Mouse (Mus musculus): ENCODE measurements around the gene Cdc123. TPM values are rescaled to one million over a fixed set of nuclear protein-coding genes. Genes with fewer than 3 reads are reported as not detected.

Cdc123 gene
- total and polyA plus RNA-seq, 2 experiments from 2014 or later = 72.9 to 233 TPM

DNA sequence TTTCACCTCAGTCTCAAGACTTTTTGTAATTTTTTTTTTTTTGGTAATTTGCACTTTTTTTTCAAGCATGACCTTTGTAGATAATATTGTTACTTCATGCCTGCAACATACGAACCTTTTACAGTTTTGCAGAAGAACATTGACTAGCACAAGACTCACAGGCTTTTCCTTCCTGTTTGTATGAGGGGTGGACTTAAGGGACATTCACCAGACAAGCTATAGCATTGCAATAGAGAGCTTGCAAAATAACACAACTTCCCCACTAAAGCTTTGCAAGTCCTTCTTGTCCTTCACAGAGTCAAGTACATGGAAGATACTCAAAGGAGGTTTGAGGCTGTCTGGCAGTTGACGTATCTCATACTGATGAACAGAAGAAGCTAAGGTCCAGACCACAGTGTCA lies 72.5 kb downstream of the Cdc123 start:
- H3K9me3 ChIP-seq (ENCODE audit: low read length) = no peaks in the 10 kb centered on the region
- ATAC-seq (ENCODE audit: low FRiP score) (no peak), DNase-seq (ENCODE audit: low spot score) (no peak)
- no peak overlapping the region for H3K27ac ChIP-seq (ENCODE audit: low read depth, low read length)
- no peak overlapping the region for H3K4me2 ChIP-seq (ENCODE audit: low read depth, low read length, poor library complexity, severe bottlenecking)
- no peaks in the 10 kb centered on the region for H3K36me3 ChIP-seq (ENCODE audit: insufficient read depth, low read length)
- H3K9ac ChIP-seq (replicated peaks; ENCODE audit: low read length, poor library complexity, severe bottlenecking) = no peak overlapping the region
- no peaks in the 10 kb centered on the region for H3K27me3 ChIP-seq (ENCODE audit: insufficient read depth, low read length)
- no peaks in the 10 kb centered on the region for H3K4me1 ChIP-seq (ENCODE audit: insufficient read depth, low read length)
- no peak overlapping the region for H3K4me3 ChIP-seq (ENCODE audit: low read depth, low read length)
- no peak for TF ChIP-seq CTCF (IDR thresholded peaks at IDR 0.05)
- WGBS = 85% methylated on average over 2 of the region's 2 CpGs

DNA sequence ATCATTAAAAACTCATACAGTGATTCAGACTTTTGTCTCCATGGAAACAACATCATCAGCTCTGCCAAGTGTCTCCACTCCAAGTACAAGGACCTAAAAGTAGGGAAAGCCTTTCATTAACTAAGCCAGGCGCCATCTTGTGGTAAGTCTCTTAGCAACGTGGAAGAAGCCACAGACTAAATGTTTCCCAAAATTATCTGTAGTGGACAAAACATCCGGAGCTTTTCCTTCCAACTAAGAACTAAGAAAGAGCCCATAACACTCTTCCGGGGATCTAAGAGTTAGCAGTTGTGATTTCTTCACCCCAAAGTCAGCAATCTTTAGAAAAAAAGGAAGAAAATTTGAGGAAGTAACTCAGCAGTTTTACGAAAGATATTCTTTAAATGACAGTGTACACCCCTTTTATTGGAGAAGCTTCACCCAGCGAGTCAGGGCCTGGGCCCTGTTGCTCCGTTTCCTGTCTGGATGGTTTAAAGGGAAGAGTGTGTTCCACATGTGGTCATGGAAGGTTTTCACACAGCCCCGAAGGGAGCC lies 74.2 kb downstream of the Cdc123 start:
- peak; percentile 89 for TF ChIP-seq CTCF (IDR thresholded peaks at IDR 0.05)
- DNase-seq (ENCODE audit: low spot score) (peak; percentile 94), ATAC-seq (ENCODE audit: low FRiP score) (peak; percentile 49)
- Histone ChIP-seq H3K9me3 (ENCODE audit: low read length) (no peaks in the 10 kb centered on the region), H3K9ac (replicated peaks; ENCODE audit: low read length, poor library complexity, severe bottlenecking) (no peak overlapping the region), H3K36me3 (ENCODE audit: insufficient read depth, low read length) (no peaks in the 10 kb centered on the region), H3K4me2 (ENCODE audit: low read depth, low read length, poor library complexity, severe bottlenecking) (no peak overlapping the region), H3K4me3 (ENCODE audit: low read depth, low read length) (no peak overlapping the region), H3K4me1 (ENCODE audit: insufficient read depth, low read length) (no peaks in the 10 kb centered on the region), H3K27me3 (ENCODE audit: insufficient read depth, low read length) (no peaks in the 10 kb centered on the region), H3K27ac (ENCODE audit: low read depth, low read length) (no peak overlapping the region)
- 58% methylated on average over 8 of the region's 8 CpGs for WGBS

DNA sequence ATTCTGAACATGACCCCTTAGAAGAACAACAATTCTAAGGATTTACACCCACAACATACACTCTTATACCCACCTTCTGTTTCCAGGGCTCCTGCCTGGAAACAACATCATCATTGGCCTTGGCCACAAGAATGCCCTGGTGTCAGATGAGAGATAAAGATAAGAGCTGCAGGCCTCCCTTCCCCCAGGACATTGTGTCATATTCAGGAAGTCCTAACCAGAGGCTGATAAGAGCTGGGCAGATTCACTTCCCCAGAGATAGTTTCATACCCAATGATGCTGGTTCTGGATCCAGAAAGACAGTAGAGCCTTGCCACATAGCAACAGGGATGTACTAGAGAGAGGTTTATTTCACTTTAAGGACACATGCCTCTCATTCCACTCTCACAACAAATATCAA lies 75.3 kb downstream of the Cdc123 start:
- DNase-seq (ENCODE audit: low spot score) = no peak
- no peak overlapping the region for H3K4me2 ChIP-seq (ENCODE audit: low read depth, low read length, poor library complexity, severe bottlenecking)
- no peaks in the 10 kb centered on the region for H3K27me3 ChIP-seq (ENCODE audit: insufficient read depth, low read length)
- no peak overlapping the region for H3K4me3 ChIP-seq (ENCODE audit: low read depth, low read length)
- H3K9me3 ChIP-seq (ENCODE audit: low read length) = no peaks in the 10 kb centered on the region
- no peak for ATAC-seq (ENCODE audit: low FRiP score)
- no peak for TF ChIP-seq CTCF (IDR thresholded peaks at IDR 0.05)
- no peaks in the 10 kb centered on the region for H3K36me3 ChIP-seq (ENCODE audit: insufficient read depth, low read length)
- H3K9ac ChIP-seq (replicated peaks; ENCODE audit: low read length, poor library complexity, severe bottlenecking) = no peak overlapping the region
- no peaks in the 10 kb centered on the region for H3K4me1 ChIP-seq (ENCODE audit: insufficient read depth, low read length)
- H3K27ac ChIP-seq (ENCODE audit: low read depth, low read length) = no peak overlapping the region

DNA sequence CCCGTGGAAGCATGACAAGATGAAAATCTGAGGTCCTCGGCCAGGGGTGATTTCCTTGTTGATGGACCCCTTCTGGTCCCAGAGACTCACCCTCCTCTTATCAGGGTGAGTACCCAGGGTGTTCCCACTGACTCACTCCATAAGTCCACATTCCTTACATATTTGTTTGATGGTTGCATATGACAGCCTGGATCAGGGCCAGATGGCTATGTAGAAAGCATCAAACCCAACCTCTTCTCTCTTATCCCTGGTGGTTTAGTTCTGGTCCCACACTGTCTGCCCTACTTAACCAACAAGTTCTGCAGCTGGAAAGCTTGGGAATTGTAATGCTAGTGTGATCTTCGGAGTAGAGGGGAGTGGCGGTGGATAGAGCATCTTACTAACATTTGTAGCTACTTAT lies 76.0 kb downstream of the Cdc123 start:
- no peak overlapping the region for H3K4me2 ChIP-seq (ENCODE audit: low read depth, low read length, poor library complexity, severe bottlenecking)
- H3K4me3 ChIP-seq (ENCODE audit: low read depth, low read length) = no peak overlapping the region
- 94% methylated on average over 4 of the region's 4 CpGs for WGBS
- H3K27ac ChIP-seq (ENCODE audit: low read depth, low read length) = no peak overlapping the region
- H3K9me3 ChIP-seq (ENCODE audit: low read length) = no peaks in the 10 kb centered on the region
- ATAC-seq (ENCODE audit: low FRiP score) = no peak
- no peak overlapping the region for H3K9ac ChIP-seq (replicated peaks; ENCODE audit: low read length, poor library complexity, severe bottlenecking)
- H3K4me1 ChIP-seq (ENCODE audit: insufficient read depth, low read length) = no peaks in the 10 kb centered on the region
- no peaks in the 10 kb centered on the region for H3K36me3 ChIP-seq (ENCODE audit: insufficient read depth, low read length)
- no peak for TF ChIP-seq CTCF (IDR thresholded peaks at IDR 0.05)
- no peaks in the 10 kb centered on the region for H3K27me3 ChIP-seq (ENCODE audit: insufficient read depth, low read length)
- no peak for DNase-seq (ENCODE audit: low spot score)

DNA sequence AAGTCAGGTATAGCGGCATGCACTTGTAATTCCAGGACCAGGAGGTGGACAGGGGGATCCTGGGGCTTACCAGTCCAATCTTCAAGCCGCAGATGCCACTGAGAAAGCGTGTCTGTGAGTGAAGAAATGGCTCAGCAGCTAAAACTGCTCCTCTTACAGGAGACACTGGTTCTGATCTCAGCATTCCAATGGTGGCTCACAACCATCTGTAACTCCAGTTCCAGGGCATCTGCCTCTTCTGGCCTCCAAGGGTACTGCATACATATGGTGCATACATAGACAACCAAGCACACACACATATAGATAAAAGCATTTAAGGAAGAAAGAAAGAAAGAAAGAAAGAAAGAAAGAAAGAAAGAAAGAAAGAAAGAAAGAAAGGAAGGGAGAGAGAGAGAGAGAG lies 82.9 kb downstream of the Cdc123 start:
- WGBS = 96% methylated on average over 3 of the region's 3 CpGs
- H3K4me2 ChIP-seq (ENCODE audit: low read depth, low read length, poor library complexity, severe bottlenecking) = no peak overlapping the region
- H3K4me1 ChIP-seq (ENCODE audit: insufficient read depth, low read length) = no peaks in the 10 kb centered on the region
- no peak for TF ChIP-seq CTCF (IDR thresholded peaks at IDR 0.05)
- no peak overlapping the region for H3K9ac ChIP-seq (replicated peaks; ENCODE audit: low read length, poor library complexity, severe bottlenecking)
- ATAC-seq (ENCODE audit: low FRiP score) (no peak), DNase-seq (ENCODE audit: low spot score) (no peak)
- no peaks in the 10 kb centered on the region for H3K9me3 ChIP-seq (ENCODE audit: low read length)
- no peak overlapping the region for H3K4me3 ChIP-seq (ENCODE audit: low read depth, low read length)
- H3K27me3 ChIP-seq (ENCODE audit: insufficient read depth, low read length) = no peaks in the 10 kb centered on the region
- H3K27ac ChIP-seq (ENCODE audit: low read depth, low read length) = no peak overlapping the region
- no peaks in the 10 kb centered on the region for H3K36me3 ChIP-seq (ENCODE audit: insufficient read depth, low read length)

DNA sequence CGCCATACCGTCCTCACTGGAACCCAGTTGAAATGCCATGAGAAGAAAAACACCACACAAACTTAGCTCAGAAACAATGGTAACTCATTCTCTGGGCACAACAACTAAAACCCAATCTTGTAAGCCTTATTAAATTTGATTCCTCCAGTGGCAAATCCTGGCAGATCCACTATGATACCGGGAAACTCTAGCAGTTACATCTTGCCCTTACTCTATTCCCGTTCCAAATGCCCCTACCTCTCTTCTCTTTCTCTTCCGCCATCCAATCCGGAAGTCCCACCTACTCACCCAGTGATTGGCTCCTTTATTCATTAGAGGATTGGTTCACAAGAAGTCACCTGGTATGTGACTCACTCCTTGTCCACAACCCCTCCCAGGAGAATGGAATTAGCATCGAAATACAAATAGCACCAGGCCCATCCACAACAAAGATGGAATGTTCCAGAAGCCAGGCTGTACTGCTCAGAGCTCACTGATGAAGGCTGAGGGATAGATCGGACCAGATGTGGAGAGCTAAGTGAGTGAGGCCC lies 84.4 kb downstream of the Cdc123 start:
- ATAC-seq (ENCODE audit: low FRiP score) (no peak), DNase-seq (ENCODE audit: low spot score) (no peak)
- no peaks in the 10 kb centered on the region for H3K4me1 ChIP-seq (ENCODE audit: insufficient read depth, low read length)
- no peaks in the 10 kb centered on the region for H3K27me3 ChIP-seq (ENCODE audit: insufficient read depth, low read length)
- TF ChIP-seq CTCF (IDR thresholded peaks at IDR 0.05) = no peak
- no peaks in the 10 kb centered on the region for H3K36me3 ChIP-seq (ENCODE audit: insufficient read depth, low read length)
- 93% methylated on average over 8 of the region's 8 CpGs for WGBS
- no peaks in the 10 kb centered on the region for H3K9me3 ChIP-seq (ENCODE audit: low read length)
- no peak overlapping the region for H3K27ac ChIP-seq (ENCODE audit: low read depth, low read length)
- no peak overlapping the region for H3K4me2 ChIP-seq (ENCODE audit: low read depth, low read length, poor library complexity, severe bottlenecking)
- H3K4me3 ChIP-seq (ENCODE audit: low read depth, low read length) = no peak overlapping the region
- no peak overlapping the region for H3K9ac ChIP-seq (replicated peaks; ENCODE audit: low read length, poor library complexity, severe bottlenecking)

Measured in midbrain, postnatal 0 days (tissue).